Mouse (Mus musculus): ENCODE results near the gene Exosc2. TPM values are rescaled to one million over a fixed set of nuclear protein-coding genes. Genes with fewer than 3 reads are reported as not detected.

Gene Exosc2
- total RNA-seq (2023): 63.1 TPM

DNA sequence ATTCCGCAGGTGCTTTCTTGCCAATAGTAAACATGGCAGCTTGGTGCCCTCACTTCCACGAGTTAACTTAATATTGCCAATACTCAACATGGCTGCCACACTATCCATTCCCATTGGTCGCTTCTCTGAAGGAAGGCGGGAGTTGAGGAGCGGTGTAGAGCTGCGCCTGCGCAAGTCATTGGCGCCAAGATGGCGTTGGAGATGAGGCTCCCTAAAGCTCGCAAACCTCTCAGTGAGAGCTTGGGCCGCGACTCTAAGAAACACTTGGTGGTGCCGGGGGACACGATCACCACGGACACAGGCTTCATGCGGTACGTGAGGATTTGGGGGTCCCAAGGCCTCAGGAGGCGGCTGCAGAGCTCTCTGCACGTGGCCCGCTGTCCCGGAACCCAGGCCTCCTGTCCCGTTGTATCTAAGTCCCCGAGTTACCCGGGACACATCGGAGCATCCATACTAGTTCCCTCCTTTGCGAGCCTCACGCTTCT is at the start of gene Exosc2:
Gene Exosc2, plus strand, starts transcription at position 165 of the 485 bp plus-strand sequence.

DNA sequence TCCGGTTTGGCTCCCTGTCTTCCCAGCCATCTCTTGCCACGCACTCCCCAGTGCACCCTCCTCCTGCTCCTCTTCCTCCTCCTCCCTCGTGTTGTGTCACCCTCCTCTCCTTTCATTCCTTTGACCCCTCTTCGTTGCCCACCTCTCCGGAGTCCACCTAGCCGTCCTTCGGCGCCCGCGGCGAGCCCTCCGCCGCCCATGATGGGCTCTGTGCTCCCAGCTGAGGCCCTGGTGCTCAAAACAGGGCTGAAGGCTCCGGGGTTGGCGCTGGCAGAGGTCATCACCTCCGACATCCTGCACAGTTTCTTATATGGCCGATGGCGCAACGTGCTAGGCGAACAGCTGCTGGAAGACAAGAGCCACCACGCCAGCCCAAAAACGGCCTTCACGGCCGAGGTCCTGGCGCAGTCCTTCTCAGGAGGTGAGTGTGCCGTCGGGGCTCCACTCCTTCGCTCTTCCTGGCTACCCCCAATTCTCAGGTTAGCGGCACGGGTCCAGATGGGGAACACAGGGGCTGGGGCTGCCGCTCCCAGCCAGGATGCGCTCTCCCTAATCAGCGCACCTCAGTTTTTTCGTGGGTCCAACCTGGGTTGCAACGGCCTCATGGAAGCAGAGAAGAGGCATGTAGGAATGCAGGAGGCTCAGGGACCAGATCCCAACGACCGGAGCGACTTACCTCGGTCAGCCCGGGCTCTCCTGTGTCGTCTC is 30.5 kb upstream of the Exosc2 start, which contains the start of gene Prdm12:
Gene Prdm12, plus strand, starts transcription at position 137 of the 708 bp plus-strand sequence.

DNA sequence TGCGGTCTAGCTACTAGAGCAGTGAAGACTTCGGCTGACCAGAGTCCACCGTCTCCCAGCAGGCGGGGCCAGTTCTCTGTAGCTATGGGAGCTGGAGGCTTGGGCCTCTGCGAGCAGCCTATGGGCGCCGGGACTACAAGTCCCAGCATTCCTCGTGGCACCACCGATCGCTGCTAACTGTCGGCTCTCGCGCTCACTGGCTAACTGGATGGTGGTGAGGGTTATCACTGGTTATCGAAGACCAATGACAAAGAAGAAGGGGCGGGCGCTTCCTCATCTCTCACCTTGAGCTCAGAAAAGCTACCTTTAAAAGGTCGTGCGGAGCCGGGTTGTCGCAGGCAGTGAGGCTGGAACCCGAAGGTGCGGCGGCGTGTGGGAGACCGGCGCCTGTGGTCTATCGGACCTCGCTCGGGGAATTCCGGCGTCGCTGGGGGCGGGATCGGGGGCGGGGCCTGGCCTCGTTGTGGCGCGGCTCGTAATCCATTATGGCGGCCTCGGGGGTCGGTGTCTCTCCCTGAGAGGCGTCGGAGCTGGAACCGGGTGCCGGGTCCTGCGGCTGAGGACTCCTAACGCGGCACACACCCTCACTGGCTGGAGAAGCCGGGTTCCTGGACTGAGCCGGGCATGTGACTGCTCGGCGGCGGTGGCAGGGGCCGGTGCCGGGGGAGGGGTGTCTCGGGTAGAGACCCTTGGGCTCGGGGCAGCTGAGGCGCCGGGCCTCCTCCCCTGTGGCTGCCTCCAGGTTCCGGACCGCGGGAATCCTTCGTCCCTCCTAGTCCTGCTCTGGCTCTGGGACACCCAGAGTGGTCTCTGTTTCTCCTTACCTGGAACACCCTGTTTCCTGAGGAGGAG is 17.8 kb downstream of the Exosc2 start, which contains the start of gene Abl1:
Gene Abl1, plus strand, starts transcription at position 303 of the 852 bp plus-strand sequence.

Other genes with a start within 250 kb of the Exosc2 start
- gene Ass1, start 200.5 kb upstream of the Exosc2 start, total RNA-seq (2023): 43.4 TPM
- 14.8 TPM for gene Fubp3, start 98.1 kb upstream of the Exosc2 start, total RNA-seq (2023)
- not detected for gene Prdm12, start 30.7 kb upstream of the Exosc2 start, total RNA-seq (2023)
- 64.6 TPM for gene Abl1, start 17.7 kb downstream of the Exosc2 start, total RNA-seq (2023)
- 0.73 TPM for gene Qrfp, start 139.9 kb downstream of the Exosc2 start, total RNA-seq (2023)
- 0.09 TPM for gene Fibcd1, start 175.3 kb downstream of the Exosc2 start, total RNA-seq (2023)
- not detected for gene Lamc3, start 216.6 kb downstream of the Exosc2 start, total RNA-seq (2023)